Mouse (Mus musculus): ENCODE results near the gene Fam71a. TPM values are rescaled to one million over a fixed set of nuclear protein-coding genes. Genes with fewer than 3 reads are reported as not detected.

Gene Fam71a
- total RNA-seq, 2 experiments from 2014 or later = not detected

DNA sequence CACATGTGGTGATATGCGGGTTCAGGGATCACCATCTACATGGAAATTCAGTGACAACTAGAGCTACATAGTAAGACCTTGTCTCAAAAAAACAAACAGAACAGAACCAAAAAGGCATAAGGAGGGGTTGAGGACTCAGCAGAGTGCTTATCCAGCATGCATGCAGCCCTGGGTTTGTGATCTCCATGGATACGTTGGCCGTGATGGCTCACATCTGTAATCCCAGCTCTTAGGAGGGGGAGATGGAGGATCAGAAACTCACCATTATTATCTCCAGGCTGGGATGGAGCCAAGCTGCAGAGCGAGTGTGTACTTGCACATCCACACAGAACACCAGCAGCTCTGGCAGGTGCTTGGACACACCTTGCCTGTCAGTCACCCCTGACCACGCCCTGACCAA, 32.4 kb downstream of the Fam71a start:
- intact Hi-C loops (cut with DNase I; ENCODE audit: low total_unique reads) = no loop called here
- no peak for DNase-seq

- intact Hi-C loops (cut with DNase I; ENCODE audit: low total_unique reads) = no loop called here
- DNase-seq = no peak
Measured at GRCm38 (mm10) chr1:191131692-191132091, 32.9 kb downstream of the Fam71a start.

DNA sequence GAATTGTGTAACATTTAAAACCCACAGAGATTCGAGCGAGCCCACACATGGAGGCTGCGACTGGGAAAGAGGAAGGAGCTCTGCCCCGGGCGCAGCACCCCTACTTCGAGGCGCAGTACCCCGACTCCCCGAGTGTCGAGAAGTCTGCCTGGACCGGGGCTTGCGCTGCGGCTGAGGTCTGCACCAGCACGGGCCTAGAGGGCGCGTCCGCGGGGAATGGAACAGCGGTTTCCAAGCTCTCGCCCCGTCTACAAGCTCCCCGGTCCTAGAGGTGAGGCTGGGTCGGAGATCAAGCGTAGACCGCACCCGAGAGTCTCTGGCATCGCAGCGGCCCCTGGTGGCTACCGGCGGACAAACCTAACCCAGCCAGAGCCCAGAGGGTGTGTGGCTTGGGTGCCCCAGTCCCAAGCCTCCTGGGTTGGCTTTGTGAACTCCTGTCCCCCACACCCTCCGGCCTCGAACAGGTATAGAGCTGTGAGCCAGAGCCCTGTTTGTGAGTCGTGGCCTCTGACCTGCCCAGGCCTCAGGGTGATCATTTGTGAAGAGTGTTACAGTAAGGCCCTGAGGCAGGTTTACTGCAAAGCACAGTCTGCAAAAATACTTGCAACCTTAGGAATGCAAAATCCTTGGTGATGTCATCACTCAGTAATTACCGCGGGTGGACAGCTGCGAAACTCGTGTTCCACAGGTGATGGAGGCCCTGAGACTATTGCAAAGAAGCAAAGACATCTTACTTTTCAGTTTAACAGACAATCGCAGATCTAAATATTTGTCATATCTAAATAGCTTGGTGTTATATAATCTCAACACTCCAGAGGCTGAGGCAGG, 38.6 kb downstream of the Fam71a start:
- DNase-seq = peak; percentile 74
- intact Hi-C loops (cut with DNase I; ENCODE audit: low total_unique reads) = no loop called here

DNA sequence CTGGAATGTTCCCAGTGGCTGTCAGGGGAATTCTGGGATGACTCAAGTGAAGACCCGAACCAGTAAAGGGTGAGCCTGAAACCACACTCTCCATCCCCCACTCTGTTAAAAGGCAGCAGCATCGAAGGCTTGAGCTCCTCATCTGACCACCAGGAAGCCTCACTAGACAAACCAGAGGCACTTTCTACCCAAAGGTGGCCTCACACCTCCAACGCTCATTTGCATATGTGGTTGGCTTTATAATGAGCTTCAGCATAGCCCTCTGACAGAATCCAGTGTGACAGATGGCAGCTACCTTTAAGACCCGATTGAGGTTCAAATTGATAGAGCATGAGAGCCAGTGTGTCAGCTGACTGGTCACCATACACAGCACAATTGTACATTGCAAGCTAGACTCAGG, 40.3 kb downstream of the Fam71a start:
- intact Hi-C loops (cut with DNase I; ENCODE audit: low total_unique reads) = no loop called here
- DNase-seq = no peak

GRCm38 (mm10) chr1:191123696-191124095, 40.9 kb downstream of the Fam71a start:
- intact Hi-C loops (cut with DNase I; ENCODE audit: low total_unique reads) = no loop called here
- no peak for DNase-seq

DNA sequence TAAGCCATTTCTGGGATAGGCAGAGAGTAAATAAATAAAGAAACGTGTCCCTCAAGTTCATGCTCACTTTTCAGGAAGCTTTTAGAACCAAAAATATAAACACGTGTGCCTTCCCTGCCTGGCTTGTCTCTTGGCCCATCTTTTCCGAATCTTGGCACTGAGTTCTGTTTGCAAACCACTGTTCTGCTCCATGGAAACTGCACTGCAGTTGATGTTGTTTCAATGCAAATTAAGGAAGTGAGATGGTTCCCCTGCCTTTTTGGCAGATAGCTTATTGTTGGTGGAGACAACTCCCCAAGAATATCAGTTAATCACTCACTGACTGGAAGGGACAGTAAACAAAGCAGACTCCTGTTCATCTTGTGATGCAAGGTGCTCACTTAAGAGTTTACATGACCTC, 41.9 kb downstream of the Fam71a start:
- no peak for DNase-seq
- intact Hi-C loops (cut with DNase I; ENCODE audit: low total_unique reads) = no loop called here

- DNase-seq = no peak
- intact Hi-C loops (cut with DNase I; ENCODE audit: low total_unique reads) = no loop called here
Measured at GRCm38 (mm10) chr1:191115514-191116238, 48.9 kb downstream of the Fam71a start.

DNA sequence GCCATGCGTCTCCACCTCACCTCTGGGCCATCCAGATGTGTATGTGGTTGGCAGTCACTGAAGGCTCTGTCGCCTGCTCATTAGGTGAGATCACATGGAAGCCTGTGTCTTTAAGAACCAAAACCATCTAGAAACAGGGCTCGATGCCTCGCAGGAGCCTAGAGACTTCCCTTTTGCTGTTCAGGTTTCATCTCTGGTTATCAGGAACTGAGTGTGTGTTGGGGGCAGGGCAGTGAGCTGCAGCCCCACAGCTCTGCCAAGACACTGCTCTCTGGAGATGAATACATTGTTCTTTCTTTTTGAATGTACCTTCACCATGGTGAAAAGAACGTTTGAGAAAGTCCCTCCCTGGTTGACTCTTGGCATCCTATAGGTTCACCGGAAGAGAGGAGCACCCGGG, 49.7 kb downstream of the Fam71a start:
- intact Hi-C loops (cut with DNase I; ENCODE audit: low total_unique reads) = no loop called here
- DNase-seq = no peak

Other genes starting within 250 kb of the Fam71a start
- gene Angel2, start 239.7 kb downstream of the Fam71a start, total RNA-seq (2021) = 10 to 100 TPM; 21.5 to 22.5 TPM
- gene Vash2, start 185.5 kb downstream of the Fam71a start, total RNA-seq (2021) = 1 to 10 TPM; 2.6 to 5.6 TPM
- 10 to 100 TPM in 1 of 2 experiments, 1 to 10 TPM in 1; 9.3 to 14.5 TPM for gene Flvcr1, start 138.7 kb downstream of the Fam71a start, total RNA-seq (2021)
- not detected for gene Spata45, start 128.2 kb downstream of the Fam71a start, total RNA-seq (2021)
- 10 to 100 TPM; 12.2 to 17.0 TPM for gene Tatdn3, start 101.9 kb downstream of the Fam71a start, total RNA-seq (2021)
- gene Nsl1, start 101.8 kb downstream of the Fam71a start, total RNA-seq (2021) = 1 to 10 TPM in 1 of 2 experiments, under 1 TPM in 1; 0.66 to 1.1 TPM
- under 1 TPM in 1 of 2 experiments, not detected in 1; 0.53 TPM for gene Batf3, start 67.0 kb downstream of the Fam71a start, total RNA-seq (2021)
- gene Atf3, start 53.2 kb upstream of the Fam71a start, total RNA-seq (2021) = 10 to 100 TPM in 1 of 2 experiments, 1 to 10 TPM in 1; 4.2 to 12.3 TPM
- gene Nenf, start 153.4 kb upstream of the Fam71a start, total RNA-seq (2021) = 10 to 100 TPM; 61.0 to 67.6 TPM
- 1 to 10 TPM; 1.8 to 2.3 TPM for gene Tmem206, start 161.1 kb upstream of the Fam71a start, total RNA-seq (2021)
- 10 to 100 TPM; 63.0 to 67.2 TPM for gene Ppp2r5a, start 238.5 kb upstream of the Fam71a start, total RNA-seq (2021)